Mouse (Mus musculus) left cerebral cortex, adult 2 months (tissue): ENCODE measurements at regions not wholly inside any gene's neighbourhood (a gene's known extent, or its start where the extent isn't known, plus 50 kb on each side); places are given as distances from the start of the nearest gene placed in this dataset.

Experiments used
- DNase-seq, 2 experiments: peaks; one replicate each; pipeline ENCODE4 v3.0.0; 2021 to 2022; ENCODE audit warnings: low spot score in 2 of 2, mixed read lengths in 1 of 2; ENCODE audit errors: extremely low spot score in 1 of 2
- H3K27ac ChIP-seq: fragments of 200-600 bp; 2 replicates; pipeline ENCODE4 v1.8.1; 2022
- H3K4me3 ChIP-seq: fragments of 200-600 bp; 2 replicates; pipeline ENCODE4 v1.8.1; 2022
- CTCF ChIP-seq: fragments of 200-600 bp; IDR thresholded peaks from 2 replicates; pipeline ENCODE4 v1.8.1; 2022; ENCODE audit warnings: antibody characterized with exemption, mild to moderate bottlenecking, moderate library complexity
- intact Hi-C: fragments of 180-260 bp; cut with DNase I; formaldehyde crosslinking; loops from one replicate; pipeline ENCODE4 v1.15.1; 2025

DNA sequence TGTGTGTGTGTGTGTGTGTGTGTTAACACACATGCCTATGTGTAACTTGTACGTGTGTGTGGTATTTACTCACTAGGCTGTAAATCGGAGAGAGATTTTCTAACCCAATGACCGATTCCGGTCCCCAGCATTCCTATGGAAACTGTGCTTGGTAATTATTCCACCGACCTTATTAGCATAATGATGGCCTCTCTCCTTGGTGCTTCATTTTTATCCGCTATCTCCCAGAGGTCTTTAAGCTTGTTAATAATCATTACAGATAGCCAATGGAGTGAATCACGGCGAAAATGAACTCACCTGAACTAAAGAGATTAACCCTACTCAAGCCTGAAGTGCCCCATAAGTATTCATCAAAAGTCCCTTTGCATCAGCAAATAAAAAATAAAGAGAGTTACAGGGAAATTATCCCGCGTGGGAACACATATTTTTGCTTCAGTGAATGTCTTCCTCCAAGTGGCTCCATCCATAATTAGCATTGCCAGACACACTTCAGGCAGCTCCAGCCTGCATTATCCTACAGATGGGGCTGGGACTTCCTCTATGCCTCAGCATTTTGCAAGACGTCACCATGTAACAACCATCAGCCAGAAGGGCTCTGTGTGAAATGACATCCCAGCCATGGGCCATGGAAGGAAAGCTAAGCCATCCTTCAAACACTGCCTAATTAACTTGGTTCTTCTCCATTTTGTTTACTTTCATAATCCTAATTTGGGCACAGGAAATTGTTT is 219.2 kb upstream of the Irx2 start:
- intact Hi-C loops = no loop called here
- no peak overlapping the region for H3K27ac ChIP-seq
- no peak for TF ChIP-seq CTCF
- no peak overlapping the region for H3K4me3 ChIP-seq
- no peak for DNase-seq

DNA sequence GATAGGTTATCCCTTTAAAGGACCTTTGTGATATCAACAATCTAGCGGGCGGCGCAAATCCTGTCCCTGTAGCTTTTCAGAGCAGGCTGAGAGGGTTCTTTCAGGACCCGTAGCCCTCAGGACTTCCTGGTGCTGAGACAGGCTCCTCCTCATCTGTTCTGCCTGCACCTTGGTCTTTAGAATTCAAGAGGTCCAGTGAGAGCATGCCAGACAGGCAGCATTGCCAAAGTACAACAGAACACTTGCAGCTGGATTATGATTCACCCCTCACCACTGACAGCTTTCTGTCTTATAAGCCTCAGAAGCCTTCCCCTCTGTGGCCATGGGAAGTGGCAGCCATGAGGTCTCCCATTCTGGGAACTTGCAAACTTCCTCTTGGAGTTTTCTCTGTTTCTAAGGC is 216.0 kb upstream of the Irx2 start:
- H3K4me3 ChIP-seq = no peak overlapping the region
- intact Hi-C loops = no loop called here
- no peak for DNase-seq
- H3K27ac ChIP-seq = no peak overlapping the region
- no peak for TF ChIP-seq CTCF

DNA sequence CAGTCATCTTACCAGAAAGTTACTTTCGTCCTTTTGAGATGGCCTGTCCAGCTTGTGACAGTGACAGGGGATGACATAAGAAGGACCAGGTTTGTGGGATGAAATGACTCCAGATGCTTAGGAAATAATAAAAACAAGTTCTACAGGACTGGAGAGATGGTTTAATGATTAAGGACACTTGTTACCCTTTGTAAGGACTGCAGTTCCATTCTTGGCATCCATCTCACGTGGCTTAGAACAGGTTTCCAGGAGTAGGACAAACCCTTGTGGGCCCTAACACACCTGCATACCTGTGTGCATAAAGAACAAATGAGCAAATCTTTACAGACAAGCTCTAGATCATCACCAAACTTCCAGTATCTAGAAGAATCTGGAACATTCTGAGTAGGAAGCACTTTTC is 211.6 kb upstream of the Irx2 start:
- DNase-seq = no peak
- Histone ChIP-seq H3K4me3 (no peak overlapping the region), H3K27ac (no peak overlapping the region)
- intact Hi-C loops = no loop called here
- TF ChIP-seq CTCF = no peak

DNA sequence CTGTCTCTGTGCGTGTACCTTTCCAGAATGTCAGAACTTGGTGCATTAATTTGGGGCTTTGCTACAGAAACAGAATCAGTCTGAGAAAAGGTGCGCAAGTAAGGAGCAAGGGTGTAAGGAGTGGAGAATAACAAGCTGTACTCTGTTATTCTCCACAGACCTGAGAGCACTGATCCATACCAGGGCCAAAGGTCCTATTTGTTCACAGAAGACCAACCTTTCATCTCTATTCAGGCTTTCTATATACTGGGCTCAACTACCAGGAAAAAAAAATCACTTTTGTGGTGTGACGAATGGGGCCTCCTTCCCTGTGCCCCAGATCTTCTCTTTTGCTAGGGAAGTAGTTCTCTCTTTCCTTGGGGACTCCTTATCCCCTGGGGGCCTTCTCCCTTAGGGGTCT is 210.8 kb upstream of the Irx2 start:
- no peak for DNase-seq
- no peak for TF ChIP-seq CTCF
- intact Hi-C loops = no loop called here
- Histone ChIP-seq H3K27ac (no peak overlapping the region), H3K4me3 (no peak overlapping the region)

DNA sequence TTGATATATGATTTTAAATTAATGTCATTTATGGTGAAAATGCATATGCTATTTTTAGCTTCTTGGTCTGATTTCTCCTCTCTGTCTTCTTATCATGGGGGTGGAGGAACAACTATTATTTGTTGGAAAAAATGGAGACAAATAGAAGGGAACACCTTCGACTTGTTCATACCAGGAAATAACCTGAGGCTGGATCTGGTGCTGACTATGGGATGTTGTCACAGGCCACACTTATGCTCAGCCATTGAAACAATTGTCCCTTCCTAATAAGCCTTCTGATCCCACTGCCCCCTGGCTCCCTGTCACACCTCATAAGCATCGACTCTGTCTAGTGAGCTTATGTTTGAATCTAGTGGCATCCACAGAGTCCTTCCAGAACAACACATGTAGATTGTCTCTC is 210.3 kb upstream of the Irx2 start:
- DNase-seq = no peak
- no peak for TF ChIP-seq CTCF
- intact Hi-C loops = no loop called here
- Histone ChIP-seq H3K4me3 (no peak overlapping the region), H3K27ac (no peak overlapping the region)

DNA sequence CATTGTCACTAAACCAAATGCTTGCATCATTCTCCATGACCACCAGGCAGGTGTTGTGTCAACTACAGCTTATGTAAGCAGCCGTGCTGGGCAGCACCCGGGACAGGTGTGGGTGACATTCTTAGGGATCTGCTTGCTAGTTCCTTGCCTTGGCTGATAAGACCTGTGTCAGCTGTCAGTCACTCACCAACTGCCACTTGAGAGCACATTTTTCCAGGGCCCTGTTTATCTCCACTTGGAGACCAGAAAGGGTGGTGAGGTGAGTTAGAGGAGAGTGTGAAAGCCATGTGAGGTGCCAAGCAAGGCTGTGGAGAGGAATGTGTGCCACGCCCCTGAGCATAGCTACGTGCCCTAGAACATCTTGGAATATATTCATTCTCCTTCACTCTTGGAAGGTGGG is 209.1 kb upstream of the Irx2 start:
- H3K4me3 ChIP-seq = no peak overlapping the region
- no peak for TF ChIP-seq CTCF
- no peak overlapping the region for H3K27ac ChIP-seq
- intact Hi-C loops = no loop called here
- DNase-seq = no peak

DNA sequence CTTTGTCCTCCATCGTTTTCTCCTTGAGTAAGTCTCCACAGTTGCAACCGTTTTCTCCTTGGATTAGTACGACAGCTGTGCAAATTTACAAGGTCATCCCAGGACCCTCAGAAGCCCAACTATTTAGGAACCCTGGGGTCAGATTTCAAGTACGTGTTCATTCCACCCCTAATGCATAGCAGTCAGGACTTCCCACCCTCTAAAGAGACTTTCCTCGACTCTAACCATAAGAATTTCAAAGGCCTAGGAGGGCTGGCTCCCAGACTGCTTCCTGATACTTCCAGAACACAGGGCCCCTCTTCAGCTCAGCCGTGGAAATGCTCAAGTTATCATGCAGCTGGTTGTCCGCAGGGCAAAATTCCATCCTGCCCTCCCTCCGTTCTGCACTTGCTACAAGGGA is 202.7 kb upstream of the Irx2 start:
- no peak for DNase-seq
- intact Hi-C loops = no loop called here
- H3K27ac ChIP-seq = no peak overlapping the region
- no peak for TF ChIP-seq CTCF
- no peak overlapping the region for H3K4me3 ChIP-seq

DNA sequence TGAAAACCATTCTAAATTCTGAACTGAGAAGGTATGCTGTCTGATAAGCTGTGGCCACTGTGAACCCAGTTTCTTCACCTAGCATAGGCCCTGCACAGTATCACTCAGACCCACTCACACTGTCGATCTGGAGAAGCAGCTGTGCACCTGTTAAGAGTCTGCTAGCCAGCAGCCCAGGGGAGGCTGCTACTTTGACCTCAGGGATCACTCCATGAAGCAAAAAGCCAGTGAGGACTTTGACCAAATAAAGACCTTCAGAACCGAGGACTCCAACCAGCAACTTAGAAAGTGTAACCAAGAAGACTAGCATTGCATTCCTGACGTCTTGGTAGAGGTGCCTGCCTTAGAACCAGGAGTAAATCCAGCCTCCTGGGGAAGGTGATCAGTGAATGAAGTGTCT is 183.3 kb upstream of the Irx2 start:
- H3K27ac ChIP-seq = no peak overlapping the region
- no peak for TF ChIP-seq CTCF
- H3K4me3 ChIP-seq = no peak overlapping the region
- DNase-seq = no peak
- intact Hi-C loops = no loop called here

DNA sequence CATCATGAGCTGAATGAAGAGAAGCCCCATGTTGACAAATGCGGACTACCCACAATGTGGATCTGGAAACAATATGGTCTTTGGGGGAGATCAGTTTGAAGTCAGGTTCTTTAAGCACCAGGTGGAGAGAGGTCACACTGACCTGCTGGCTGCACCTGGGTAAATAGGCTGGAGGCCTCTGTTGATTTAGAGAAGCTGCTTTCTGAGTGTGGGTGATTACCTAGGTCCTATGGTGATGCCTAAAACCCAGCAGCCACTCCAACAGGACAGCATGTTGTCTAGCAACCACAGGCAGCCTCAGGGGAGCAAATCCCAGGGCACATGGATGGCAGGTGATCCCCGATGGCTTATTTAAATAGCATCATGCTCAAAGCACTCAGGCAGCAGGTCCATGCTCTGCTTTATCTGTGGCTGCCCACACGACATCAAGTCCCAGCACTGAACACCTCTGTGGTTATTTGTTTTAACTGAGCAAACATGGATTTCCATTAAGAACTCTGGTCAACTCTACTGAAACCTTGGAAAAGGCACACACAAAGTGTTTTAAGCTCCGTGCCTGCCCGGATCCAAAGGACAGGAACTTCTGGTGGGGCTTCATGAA is 180.1 kb upstream of the Irx2 start:
- intact Hi-C loops = no loop called here
- no peak for TF ChIP-seq CTCF
- no peak for DNase-seq
- H3K27ac ChIP-seq = no peak overlapping the region
- H3K4me3 ChIP-seq = no peak overlapping the region

DNA sequence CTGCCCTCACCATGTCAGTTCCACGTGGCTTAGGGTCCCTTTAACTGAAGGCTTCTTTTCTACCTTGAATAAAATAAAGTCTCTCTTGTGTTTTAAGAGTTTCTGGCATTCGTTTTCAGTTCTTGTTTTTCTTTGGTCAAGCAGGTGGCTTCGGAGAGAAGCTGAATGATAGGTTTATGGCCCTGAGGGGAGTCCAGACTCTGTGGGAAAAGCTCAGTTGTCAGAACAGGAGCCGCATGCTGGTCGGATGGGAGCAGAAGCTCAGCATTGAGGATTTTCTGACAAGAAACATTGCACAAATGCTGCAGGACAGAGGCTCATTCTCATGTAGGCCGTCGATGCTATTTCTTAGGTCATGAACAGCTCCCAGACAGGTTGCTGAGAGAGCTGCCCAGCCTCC is 133.3 kb upstream of the Irx2 start:
- no peak overlapping the region for H3K4me3 ChIP-seq
- intact Hi-C loops = no loop called here
- no peak for TF ChIP-seq CTCF

DNA sequence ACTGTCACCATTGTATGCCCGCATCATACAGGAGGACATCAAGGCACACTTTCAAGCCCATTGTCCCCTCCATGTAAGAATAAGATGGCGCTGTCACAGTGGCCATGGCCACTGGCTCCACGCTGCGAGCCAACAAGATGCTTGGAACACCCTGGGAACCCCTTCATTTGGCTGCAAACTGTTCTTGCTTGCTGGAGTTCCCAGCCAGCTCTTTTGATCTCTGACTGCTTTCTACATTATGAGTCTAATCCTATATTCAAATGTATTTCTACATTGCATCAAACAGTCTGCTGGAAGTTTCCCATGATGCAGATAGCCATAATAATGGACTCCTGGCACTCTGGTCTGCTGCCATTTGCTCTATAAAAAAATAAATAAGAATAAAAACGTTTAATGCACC is 131.6 kb upstream of the Irx2 start:
- TF ChIP-seq CTCF = no peak
- intact Hi-C loops = no loop called here
- no peak for DNase-seq
- Histone ChIP-seq H3K27ac (no peak overlapping the region), H3K4me3 (no peak overlapping the region)

More for the DNA sequence above, 133.3 kb upstream of the Irx2 start:
- DNase-seq = no peak
- H3K27ac ChIP-seq = no peak overlapping the region

DNA sequence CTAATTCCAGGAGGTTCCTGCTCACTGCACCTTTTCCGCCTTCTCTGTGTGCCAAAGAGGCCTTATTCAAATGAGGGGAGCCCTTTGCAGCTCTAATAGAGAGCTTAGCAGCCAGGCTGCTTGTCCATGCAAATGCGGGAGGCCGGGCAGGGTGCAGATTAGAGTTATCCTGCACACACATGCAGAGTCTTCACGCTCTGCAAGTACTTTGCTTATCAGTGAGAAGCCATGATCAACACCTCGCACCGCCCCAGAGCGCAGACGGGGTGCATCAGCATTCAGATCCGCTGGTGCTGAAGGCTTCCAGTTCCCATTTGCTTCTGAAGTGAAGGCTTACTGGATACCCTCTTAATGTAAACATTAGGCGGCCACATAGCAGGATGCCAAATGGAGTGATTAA is 131.1 kb upstream of the Irx2 start:
- intact Hi-C loops = no loop called here
- Histone ChIP-seq H3K4me3 (no peak overlapping the region), H3K27ac (no peak overlapping the region)
- DNase-seq = no peak
- no peak for TF ChIP-seq CTCF

DNA sequence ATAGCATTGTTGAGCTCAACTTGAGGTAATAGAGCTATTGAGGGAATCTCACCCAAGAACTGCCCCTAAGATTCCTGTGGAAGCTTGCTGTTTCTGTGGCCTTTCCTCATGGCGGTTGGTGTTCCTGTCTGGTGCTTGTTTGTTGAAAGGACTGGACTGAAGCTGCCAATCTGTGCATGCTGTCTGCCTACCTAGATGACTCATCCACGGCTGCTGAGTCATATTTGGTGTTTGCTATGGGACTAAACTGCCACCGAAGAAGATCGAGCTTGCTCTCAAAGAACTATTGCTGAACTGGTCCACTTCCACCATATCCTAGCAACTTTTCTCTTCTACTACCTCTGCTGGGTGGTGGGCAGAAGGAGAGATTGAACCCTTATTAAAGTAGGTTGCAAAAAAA is 122.7 kb upstream of the Irx2 start:
- TF ChIP-seq CTCF = no peak

More for the DNA sequence above, 122.7 kb upstream of the Irx2 start:
- H3K27ac ChIP-seq = no peak overlapping the region
- H3K4me3 ChIP-seq = no peak overlapping the region
- intact Hi-C loops = no loop called here
- DNase-seq = peak in 1 of 2 experiments; percentile 31
